Mouse (Mus musculus): Measurements from ENCODE around the gene P4ha3.

The P4ha3 gene

DNA sequence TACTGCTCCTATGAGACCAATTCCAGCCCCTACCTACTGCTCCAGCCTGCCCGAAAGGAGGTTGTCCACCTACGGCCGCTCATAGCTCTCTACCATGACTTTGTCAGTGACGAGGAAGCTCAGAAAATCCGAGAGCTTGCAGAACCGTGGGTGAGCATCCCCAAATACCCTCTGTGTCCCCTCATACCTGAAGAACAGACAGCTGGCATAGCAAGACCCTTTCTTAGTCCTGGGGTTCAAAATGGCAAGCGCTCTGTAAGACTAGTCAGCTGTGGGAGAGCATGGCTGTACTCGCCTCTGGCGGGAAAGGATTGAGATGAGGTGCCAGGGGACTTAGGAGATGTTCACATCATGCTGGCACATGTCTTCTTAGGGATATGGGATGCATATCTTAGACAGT, 20.6 kb downstream of the P4ha3 start:
- DNase-seq (ENCODE audit: low read depth, low spot score): no peak

DNA sequence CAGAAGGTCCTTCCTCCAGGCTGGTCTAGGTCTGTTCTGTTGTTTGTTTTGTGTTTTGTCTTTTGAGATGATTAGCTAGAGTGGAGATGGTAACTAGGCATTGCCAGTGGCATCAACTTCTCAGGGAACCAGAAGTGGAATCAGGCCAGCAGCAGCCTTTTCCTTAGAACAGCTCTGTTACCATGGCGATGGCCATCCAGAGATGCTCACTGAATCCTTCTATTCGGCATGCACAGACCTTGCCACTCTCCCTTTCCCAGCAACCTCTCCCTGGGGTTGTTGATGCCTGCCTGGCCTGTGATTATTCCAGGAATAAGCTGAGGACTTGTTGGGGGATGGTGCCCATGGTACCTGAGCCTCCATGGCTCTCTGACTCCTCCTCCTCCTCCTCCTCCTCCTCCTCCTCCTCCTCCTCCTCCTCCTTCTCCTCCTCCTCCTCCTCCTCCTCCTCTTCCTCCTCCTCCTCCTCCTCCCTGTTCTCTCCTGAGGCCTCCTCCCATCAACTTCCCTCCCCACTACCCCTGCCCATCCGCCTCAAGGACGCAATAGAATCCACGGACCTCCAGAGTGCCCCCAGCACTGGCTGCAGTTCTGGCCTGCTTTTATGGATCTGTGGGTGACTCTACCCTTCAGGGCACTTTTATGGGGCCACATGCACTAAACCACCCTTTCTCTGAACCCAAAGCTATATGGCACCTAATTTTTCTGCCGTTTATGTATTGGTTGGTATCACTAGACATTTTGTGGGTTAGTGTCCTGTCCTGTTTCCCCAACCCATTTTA, 22.7 kb downstream of the P4ha3 start:
- no peak for DNase-seq (ENCODE audit: low read depth, low spot score)

DNA sequence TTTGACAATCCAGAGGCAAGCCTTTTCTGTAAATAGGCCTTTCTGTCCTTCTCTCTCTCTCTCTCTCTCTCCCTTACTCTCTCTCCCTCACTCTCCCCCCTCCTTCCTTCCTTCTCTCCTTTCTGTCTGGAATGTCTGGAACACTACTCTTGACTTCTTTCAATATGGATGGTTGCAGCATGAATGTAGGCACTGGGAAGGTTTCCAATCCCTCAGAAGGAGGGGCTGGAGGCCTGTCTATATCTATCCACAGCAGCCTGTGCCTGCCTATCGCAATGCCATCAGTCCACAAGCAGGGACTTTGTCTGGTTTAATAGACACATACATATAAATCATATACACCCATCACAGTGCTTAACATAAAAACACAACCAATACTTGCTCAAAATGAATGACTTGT, 23.9 kb downstream of the P4ha3 start:
- DNase-seq (ENCODE audit: low read depth, low spot score): no peak

DNA sequence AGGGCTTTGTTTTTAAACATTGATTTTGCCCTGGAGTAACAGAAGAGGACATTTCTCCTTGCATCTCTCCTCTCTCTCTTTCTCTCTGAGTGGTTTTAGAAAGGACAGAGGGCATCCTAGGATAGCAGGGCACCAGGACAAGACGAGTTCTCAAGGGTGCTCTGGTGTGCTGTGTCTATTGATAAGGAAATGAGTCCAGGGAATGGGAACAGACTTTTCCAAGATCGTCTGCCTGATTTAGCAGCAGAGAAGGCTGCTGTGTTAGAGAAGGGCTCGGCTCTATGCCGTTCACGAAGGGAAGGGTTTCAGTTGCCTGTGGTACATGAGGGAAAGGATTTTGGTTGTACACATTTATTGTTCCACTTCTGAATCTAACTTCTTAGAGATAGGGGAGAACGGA, 24.4 kb downstream of the P4ha3 start:
- DNase-seq (ENCODE audit: low read depth, low spot score): no peak

DNA sequence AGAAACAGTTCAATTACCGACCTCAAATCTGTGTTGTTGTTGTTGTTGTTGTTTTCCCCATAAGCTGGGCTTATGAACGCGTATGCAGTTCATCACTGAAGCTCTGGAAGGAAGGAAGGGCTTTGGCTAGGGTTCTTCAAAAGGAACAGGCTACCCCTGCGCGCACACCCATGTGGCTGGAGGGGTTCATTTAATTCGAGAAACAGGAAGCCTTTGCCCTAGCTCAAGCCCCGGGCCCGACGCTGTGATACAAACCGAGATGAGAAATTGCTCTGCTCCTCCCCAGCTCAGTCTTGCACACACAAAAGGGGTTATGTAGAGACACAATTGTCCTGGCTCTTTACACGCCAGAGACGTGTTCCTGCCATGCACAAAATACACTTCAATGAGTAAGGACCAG, 25.0 kb downstream of the P4ha3 start:
- DNase-seq (ENCODE audit: low read depth, low spot score): no peak

DNA sequence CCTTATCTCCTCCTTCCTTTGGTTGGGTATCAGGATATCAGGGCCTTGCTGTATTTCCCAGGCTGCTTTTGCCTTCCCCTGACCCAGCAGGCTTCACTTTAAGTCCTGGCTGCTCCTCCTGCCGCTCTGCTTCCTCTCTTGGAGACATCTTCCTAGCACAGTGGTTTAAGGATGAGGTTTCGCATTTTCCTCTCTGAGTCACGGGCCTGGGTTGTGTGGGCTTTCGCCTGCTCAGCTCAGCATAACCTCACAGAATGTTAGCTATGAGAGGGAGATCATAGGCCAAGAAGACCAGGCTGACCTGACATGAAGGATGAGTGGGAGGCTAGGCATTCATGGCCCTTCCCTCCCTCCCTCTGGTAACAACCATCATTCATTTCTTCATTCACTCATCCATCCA, 27.4 kb downstream of the P4ha3 start:
- DNase-seq (ENCODE audit: low read depth, low spot score): no peak

DNA sequence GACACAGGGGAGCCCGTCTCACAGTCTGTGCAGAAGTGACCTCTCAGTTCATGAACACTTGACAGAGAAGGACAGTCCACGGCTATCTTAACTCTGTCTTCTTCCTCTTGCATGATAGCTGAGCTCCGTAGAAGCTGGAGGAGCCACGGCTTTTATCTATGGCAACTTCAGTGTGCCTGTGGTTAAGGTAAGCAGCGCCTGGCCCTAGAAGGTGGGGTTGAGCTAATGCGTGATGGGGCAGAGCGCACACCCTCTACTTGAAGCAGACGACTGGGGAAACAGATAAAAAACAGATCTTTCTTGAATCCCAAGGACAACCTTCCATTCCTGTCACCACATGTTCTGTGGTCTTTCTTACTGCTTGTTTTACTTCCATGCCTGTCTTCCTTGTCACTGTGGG, 31.6 kb downstream of the P4ha3 start:
- DNase-seq (ENCODE audit: low read depth, low spot score): no peak

DNA sequence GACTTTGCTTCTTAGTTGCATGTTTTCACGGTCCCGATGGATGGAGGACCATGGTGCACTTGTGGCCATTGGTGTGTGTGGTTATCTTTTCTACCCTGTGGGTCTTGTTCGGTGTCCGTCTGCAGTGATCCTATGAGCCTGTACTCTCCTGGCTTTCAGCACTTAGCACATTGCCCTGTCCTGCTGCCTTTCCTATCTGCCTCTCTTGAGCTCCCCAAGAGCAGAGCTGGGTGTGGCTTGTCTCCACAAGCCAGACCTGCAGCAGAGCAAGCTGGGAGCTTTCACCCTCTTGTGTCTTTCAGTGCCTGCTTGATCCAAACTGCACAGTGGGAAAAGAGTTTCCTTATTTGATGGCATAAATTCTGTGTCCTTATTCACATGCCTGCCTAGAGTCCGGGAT, 32.2 kb downstream of the P4ha3 start:
- no peak for DNase-seq (ENCODE audit: low read depth, low spot score)

DNA sequence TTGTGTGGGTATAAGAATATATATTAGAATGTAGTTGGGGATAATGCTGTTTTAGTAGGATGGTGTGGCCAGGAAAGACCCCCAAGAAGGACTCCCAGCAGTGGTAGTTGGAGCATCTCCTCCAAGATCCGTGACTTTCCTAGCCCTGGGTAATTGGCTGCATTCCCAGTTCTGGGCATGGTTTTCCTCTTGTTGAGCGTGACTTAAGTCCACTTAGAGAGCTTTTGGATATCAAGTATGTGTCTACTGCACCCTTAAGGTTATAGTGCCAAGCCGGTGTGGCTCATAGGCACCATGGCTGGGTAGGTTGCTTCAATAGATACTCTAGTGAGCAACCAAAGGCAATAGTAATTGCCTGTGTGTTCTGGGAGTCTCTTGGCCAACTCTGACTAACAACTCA, 38.4 kb downstream of the P4ha3 start:
- DNase-seq (ENCODE audit: low read depth, low spot score): no peak

DNA sequence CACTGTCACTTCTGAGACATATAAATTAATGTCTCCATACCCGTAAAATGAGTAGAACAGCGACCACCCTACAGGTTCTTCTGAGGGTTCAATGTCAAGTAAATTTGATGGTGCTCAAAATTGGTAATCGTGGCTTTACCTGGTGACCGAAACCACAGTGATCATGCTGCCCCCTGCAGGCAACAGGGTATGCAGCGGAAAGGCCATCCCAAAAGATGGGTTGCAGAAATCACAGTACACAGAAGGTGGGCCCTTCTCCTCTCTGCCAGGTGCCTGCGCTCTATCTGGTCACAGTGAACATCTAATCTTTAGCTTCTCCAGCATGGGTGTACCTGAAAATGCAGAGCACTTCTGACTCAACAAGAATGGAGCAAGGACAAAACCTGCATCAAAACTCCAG, 40.2 kb downstream of the P4ha3 start:
- DNase-seq (ENCODE audit: low read depth, low spot score): peak; percentile 19

DNA sequence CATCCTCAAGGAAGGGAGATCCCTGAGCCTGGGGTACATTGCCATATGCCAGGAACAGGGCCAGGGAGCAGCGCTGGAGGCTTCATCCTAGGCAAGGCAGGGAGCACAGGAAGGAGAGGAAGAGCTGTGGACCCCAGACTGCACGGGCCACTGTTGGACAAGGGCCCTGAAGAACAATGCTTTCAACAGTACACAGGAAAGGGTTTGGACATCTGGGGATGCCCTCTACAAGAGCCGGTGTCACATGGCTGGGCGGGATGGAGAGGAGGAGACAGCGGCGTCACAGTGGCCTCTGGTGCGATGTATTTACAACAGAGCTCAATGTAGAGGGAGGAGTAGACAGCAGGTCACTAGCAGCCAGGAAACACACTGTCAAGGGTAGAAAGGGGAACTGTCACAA, 42.2 kb downstream of the P4ha3 start:
- no peak for DNase-seq (ENCODE audit: low read depth, low spot score)

DNA sequence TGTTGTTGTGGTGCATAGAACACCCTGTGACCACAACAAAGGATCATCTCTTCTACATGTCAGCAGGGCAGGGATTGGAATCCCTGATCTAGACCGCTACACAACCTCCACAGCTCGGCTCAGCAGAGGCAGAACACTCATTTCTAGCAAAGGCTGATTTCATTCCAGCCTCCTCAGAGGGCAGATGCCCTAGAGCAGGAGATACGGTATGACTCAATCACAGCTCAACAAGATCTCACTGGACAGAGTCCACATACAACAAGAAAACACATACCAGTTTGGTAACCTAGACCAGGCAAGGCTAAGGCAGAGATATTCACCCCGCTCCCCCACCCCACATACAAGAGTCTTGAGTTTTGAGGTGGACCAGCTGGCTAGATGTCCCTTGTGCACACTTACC, 43.3 kb downstream of the P4ha3 start:
- no peak for DNase-seq (ENCODE audit: low read depth, low spot score)

DNA sequence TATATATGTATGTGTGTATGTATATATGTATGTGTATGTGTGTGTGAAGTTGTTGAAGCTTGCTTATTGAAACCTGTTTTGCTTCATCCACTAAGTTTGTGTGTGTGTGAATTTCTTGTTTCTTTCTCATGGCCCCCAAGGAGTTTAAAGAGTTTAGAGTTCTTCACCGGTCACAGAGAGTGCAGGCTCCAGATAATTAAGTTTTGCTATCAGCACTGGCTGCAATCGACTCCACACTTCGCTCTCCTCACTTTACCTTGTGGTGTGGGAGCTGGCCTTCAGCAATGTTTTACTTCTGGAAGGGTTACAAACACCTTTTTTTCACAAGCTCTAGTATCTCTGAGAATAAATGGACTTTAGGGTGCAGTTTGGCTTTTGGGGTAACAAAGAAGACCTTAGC, 45.9 kb downstream of the P4ha3 start:
- no peak for DNase-seq (ENCODE audit: low read depth, low spot score)

DNA sequence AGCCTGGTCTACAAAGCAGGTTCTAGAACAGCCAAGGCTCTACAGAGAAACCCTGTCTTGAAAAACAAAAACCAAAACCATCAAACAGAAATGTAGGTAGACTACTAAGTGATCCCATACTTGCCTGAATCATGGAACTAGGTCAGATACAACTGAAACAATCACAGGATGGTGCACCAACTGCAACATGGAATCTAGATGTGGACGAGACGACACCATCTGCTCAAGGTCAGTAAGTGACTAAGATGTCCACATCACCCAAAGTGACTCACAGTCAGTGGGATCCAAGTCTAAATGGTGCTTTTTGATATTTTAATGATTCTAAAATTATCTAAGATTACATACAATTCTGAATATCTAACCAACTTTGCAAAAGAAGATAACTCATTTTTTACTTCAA, 50.6 kb downstream of the P4ha3 start:
- DNase-seq (ENCODE audit: low read depth, low spot score): no peak

DNA sequence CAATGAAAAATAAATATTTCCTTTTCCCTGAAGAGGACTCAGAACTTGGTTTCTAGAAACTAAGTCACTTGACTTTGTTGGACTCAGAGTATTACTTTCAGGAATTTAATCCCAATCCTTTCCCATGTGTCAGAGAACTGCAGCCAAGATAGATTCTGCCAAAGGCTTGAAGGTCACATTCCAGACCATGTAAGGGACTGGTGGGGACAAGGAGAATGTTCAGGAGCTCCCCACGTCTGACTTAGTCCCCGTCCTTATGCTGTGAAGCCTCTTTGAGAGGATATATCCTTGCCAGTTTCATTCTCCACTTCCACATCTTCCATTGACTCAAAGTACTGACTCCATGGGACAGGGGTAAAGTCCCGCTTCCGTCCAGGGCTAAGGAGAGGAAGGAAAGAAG, 69.7 kb downstream of the P4ha3 start:
- DNase-seq (ENCODE audit: low read depth, low spot score): no peak

DNA sequence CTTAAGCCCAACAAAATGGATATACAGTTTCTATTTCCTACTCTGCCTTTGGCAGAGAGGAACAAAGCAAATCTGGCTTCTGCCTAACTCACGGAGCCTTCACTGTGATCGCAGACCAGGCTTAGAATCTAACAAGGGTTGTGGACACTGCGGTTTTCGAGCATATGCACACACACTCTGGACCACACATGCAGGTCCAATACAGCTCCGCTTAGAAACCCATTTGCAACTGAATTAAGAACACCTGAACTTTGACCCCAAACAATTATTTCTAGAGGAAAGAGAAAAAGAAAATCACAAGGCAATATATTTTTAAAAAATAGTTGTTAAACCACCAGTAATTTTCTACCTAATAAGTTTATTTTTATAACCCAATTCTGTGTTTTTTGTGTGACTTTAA, 71.0 kb downstream of the P4ha3 start:
- DNase-seq (ENCODE audit: low read depth, low spot score): no peak

DNA sequence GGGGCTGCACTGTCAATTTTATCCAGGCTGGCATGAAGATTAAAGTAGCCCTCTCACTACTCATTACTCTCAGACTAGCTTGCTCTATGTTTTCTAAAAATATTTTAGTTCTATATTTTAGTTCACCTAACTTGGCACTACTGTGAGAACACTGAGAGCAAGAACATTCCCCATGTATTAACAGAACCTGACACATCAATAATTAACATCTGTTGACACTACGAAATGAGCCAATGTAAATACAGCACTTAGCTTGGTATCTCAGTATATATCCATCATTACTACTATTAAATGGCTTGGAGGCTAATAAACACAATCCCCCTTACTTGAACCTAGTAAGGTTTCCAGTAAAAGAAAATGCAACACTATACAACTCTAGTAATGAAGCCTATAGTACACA, 71.4 kb downstream of the P4ha3 start:
- DNase-seq (ENCODE audit: low read depth, low spot score): no peak

DNA sequence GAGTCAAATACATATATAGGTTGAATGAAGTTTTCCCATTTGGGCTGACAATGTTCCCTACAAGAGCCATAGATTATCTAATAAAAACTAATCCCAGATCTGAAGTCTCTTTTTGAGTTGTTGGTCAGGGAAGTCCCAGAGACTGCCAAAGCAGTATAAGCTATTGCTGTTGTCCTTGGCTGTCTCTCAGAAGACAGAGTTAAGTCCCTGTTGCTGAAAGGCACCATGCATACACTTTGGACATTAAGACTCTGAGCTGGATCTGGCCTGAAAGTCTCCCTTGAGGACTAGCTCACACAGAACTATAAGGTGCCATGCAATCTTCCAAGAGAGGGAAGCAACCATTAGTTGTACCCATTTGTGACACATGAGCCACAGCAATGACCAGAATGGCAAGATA, 72.5 kb downstream of the P4ha3 start:
- DNase-seq (ENCODE audit: low read depth, low spot score): no peak

DNA sequence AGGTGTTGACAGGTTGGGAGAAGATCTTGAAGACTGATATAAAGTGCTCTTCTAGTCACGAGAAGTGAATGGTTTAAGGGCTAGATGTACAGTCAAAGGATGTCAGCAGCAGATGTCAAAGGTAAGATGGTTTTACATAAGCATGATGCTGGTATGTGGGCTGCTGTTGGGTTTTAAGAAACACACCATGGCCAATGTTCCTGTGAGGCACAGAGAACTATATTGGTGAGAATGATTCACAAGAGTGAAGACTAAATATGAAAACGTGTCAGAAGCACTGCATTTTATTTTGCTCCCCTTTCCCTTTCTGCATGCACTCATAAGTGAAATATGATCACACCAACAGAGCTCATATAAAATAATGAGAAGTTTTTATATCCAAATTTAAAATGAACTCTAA, 77.8 kb downstream of the P4ha3 start:
- no peak for DNase-seq (ENCODE audit: low read depth, low spot score)

DNA sequence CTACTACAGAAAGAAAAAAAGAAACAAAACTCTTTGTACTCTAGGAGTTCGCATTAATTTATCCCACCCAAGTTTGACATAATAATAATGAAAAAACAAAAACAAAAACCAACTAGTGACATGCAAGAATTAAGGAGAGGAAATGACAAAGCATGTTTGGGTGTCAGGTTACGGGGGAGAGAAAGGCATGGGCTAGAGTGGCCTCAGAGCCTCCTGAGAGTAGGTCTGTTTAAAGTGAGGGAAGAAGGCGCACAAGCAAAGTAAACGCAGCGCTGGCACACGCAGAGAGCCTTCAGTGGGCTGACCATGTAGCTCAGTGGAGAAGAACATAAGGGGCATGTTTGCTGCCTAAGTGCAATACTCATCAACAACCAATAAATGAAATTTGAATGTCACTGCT, 79.6 kb downstream of the P4ha3 start:
- no peak for DNase-seq (ENCODE audit: low read depth, low spot score)
